Mouse (Mus musculus) lung, postnatal 36 days (tissue): ENCODE data around the gene Tfr2.

Experiments
- DNase-seq: peaks from one replicate; pipeline ENCODE4 v3.0.0; 2022; ENCODE audit warnings: mixed read lengths

The Tfr2 gene

GRCm38 (mm10) chr5:137569665-137570064 lies at the start of gene Tfr2:
Gene Tfr2, plus strand, starts transcription at chr5:137569840.
- DNase-seq: peak; percentile 78

GRCm38 (mm10) chr5:137521861-137522260 lies 47.8 kb upstream of the Tfr2 start:
- DNase-seq: peak; percentile 47

GRCm38 (mm10) chr5:137522711-137523110 lies 46.9 kb upstream of the Tfr2 start:
- no peak for DNase-seq

GRCm38 (mm10) chr5:137523396-137524250 lies 46.0 kb upstream of the Tfr2 start:
- no peak for DNase-seq

GRCm38 (mm10) chr5:137524251-137524515 lies 45.5 kb upstream of the Tfr2 start:
- DNase-seq: no peak

- DNase-seq: no peak
These were observed 45.0 kb upstream of the Tfr2 start for GRCm38 (mm10) chr5:137524671-137525070.

GRCm38 (mm10) chr5:137525511-137525910 lies 44.1 kb upstream of the Tfr2 start:
- no peak for DNase-seq

GRCm38 (mm10) chr5:137526192-137526936 lies 43.3 kb upstream of the Tfr2 start:
- DNase-seq: peak; percentile 65

GRCm38 (mm10) chr5:137527413-137527812 lies 42.2 kb upstream of the Tfr2 start:
- DNase-seq: no peak

- DNase-seq: no peak
These were observed 41.2 kb upstream of the Tfr2 start for GRCm38 (mm10) chr5:137528247-137528968.

- DNase-seq: no peak
These were observed 40.2 kb upstream of the Tfr2 start for GRCm38 (mm10) chr5:137529221-137529995.

- no peak for DNase-seq
These were observed 39.6 kb upstream of the Tfr2 start for GRCm38 (mm10) chr5:137530075-137530474.

- DNase-seq: peak; percentile 75
These were observed 38.8 kb upstream of the Tfr2 start for GRCm38 (mm10) chr5:137530588-137531413.

GRCm38 (mm10) chr5:137531414-137532130 lies 38.1 kb upstream of the Tfr2 start:
- peak; percentile 62 for DNase-seq

GRCm38 (mm10) chr5:137532131-137532807 lies 37.4 kb upstream of the Tfr2 start:
- DNase-seq: no peak

- DNase-seq: no peak
These were observed 36.9 kb upstream of the Tfr2 start for GRCm38 (mm10) chr5:137532808-137533116.

- peak; percentile 100 for DNase-seq
These were observed 36.4 kb upstream of the Tfr2 start, which contains the start of the genes Epo and Gnb2 for GRCm38 (mm10) chr5:137533117-137533827. Gene Epo, minus strand, starts transcription at chr5:137533242. Gene Gnb2, minus strand, starts transcription at chr5:137533510.

GRCm38 (mm10) chr5:137534762-137535161 lies 34.9 kb upstream of the Tfr2 start:
- DNase-seq: peak; percentile 74

GRCm38 (mm10) chr5:137535318-137535717 lies 34.3 kb upstream of the Tfr2 start:
- DNase-seq: no peak

- no peak for DNase-seq
These were observed 32.2 kb upstream of the Tfr2 start for GRCm38 (mm10) chr5:137537461-137537860.
